Mouse (Mus musculus): ENCODE measurements around the gene Thrsp.

DNA sequence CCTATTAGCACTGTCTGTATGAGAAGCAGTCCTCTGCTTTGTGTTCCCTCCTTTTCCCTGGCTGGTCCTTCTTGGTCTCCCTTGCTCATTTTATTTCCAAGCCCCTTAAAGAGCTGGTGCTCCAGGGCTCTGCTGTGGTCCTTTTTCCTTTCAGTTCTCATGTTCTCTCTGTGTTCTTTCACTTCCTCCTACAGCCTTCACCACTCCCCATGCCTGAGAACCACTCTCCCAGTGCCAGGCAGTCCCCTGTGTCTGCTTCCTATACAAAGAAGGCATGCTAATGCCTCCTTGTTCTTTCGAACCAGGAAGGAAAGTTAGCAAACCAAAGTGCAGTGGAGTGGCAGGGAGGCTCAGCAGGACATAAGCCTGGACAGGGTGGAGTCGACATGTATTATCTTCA lies 41.6 kb downstream of the Thrsp start:
- TF ChIP-seq CTCF (conservative IDR thresholded peaks at IDR 0.05; ENCODE audit: low read length) = no peak
- no peak for TF ChIP-seq POU5F1 (IDR thresholded peaks at IDR 0.05; ENCODE audit: borderline replicate concordance, low read length)

Measured in E14TG2a.4 (cell line).